Mouse (Mus musculus): ENCODE results near the gene E130311K13Rik. TPM values are rescaled to one million over a fixed set of nuclear protein-coding genes. Genes with fewer than 3 reads are reported as not detected.

Gene E130311K13Rik
- 3.9 and 4.0 TPM in 2 replicates for total RNA-seq (2012; rRNA removed)
- polyA plus RNA-seq (2012; ENCODE audit: insufficient read depth in 1 of 2, insufficient read length in 2 of 2, low read depth in 1 of 2, low replicate concordance in 2 of 2, missing spikeins in 1 of 2), result 1 to 10 TPM in 1 of 2 experiments, not detected in 1; 3.9 TPM

DNA sequence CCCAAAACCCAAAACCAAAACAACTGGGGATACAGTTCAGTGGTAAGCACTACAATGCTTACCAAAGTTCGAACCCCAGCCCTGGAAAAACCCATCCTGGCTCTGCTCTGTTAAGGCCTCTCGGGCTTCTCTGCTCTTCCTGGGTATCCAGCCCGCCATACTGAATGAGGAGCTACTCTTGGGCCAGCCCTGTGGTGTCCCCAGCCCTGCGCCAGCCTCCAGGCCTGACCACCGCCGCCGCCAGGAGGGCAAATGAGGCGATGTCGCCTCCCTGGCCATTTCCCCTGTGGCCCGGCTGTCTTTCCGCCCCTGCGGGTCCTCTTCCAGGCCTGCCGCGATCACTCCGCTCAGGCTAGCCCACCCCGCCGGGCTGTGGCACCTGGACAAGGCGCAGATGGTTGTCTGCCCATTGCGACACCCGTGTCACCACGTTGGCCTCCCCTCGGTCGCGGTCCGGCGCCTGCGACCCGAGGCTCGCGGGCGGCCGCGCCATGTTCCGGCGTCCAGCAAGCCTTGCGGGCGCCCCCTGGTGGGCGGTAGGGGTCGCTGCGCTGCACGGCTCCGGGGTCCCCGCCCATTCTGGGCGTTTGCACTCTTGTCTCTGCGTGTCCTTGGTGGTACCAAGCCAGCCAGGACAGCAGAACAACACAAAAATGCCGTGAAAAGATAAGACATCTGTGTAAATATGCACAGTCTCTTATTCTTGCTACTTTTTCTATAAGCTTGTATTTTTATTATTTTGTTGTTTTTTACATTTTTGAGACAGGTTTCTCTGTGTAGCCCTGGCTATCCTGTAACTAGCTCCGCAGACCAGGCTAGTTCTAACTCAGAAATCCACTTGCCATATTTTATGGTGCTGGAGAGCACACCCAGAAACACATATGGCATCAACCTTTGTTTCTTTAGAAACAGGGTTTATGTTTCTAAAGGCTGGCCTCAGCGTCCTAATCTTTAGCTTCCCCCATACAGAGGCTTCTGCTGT lies at the start of gene E130311K13Rik:
E130311K13Rik (minus strand) TSS at position 595 of the 982 bp plus-strand sequence.
- H3K27me3 ChIP-seq (ENCODE audit: control insufficient read depth in 1 of 2, insufficient read depth in 2 of 2, low read length in 2 of 2), result no peaks in the 10 kb centered on the region
- H3K36me3 ChIP-seq (ENCODE audit: control insufficient read depth in 1 of 2, insufficient read depth in 2 of 2, low read length in 2 of 2), result peaks cover 0 to 3% of the 10 kb centered on the region in 2 experiments; a peak in 1 of 4 replicates
- peak within 1 kb of the TSS; percentile 84 to 97 for H3K4me3 ChIP-seq (ENCODE audit: control insufficient read depth in 1 of 2, insufficient read depth in 1 of 2, low read depth in 2 of 2, low read length in 2 of 2)
- H3K27ac ChIP-seq (ENCODE audit: control insufficient read depth, low read depth, low read length), result peak within 1 kb of the TSS; percentile 64
- H3K9me3 ChIP-seq (replicated peaks; ENCODE audit: insufficient read depth, low read length), result no peaks in the 10 kb centered on the region
- peaks cover 1% of the 10 kb centered on the region; the same call in 1 of the 2 replicates for H3K79me2 ChIP-seq (ENCODE audit: control insufficient read depth, insufficient read depth, low read length, poor library complexity)
- H3K9ac ChIP-seq (ENCODE audit: control insufficient read depth, low read depth, low read length, poor library complexity, severe bottlenecking), result peak within 1 kb of the TSS; percentile 100
- DNase-seq (ENCODE audit: low read depth, low spot score), result peak; percentile 89
- H3K4me1 ChIP-seq (ENCODE audit: control insufficient read depth in 1 of 2, insufficient read depth in 2 of 2, low read length in 2 of 2), result peaks cover 0 to 7% of the 10 kb centered on the region in 2 experiments; a peak in 2 of 4 replicates
- TF ChIP-seq ZKSCAN1 (IDR thresholded peaks at IDR 0.05; ENCODE audit: low read depth, low read length), result no peak
- TF ChIP-seq GABPA (IDR thresholded peaks at IDR 0.05; ENCODE audit: low read depth, low read length), result no peak
- TF ChIP-seq GATA1 (IDR thresholded peaks at IDR 0.05; ENCODE audit: low read depth, low read length), result no peak
- 0 out of 2 replicates have a peak, but pooled peaks have one; percentile 21 for TF ChIP-seq ETS1 (IDR thresholded peaks at IDR 0.05; ENCODE audit: low read depth, low read length)
- TF ChIP-seq CHD2 (IDR thresholded peaks at IDR 0.05; ENCODE audit: low read length), result no peak
- peak; percentile 60 to 96 (median 85) for TF ChIP-seq CTCF (IDR thresholded peaks at IDR 0.05 in 2 of 3, conservative IDR thresholded peaks at IDR 0.05 in 1 of 3; ENCODE audit: control insufficient read depth in 1 of 3, insufficient read depth in 1 of 3, low read depth in 2 of 3, low read length in 3 of 3, poor library complexity in 1 of 3, severe bottlenecking in 1 of 3)
- TF ChIP-seq MAZ (IDR thresholded peaks at IDR 0.05; ENCODE audit: low read depth, low read length), result peak; percentile 48; the same call in 1 of the 2 replicates
- TF ChIP-seq MEF2A (IDR thresholded peaks at IDR 0.05; ENCODE audit: extremely low read depth, insufficient replicate concordance, low read depth, low read length, poor library complexity, severe bottlenecking), result no peak
- TF ChIP-seq ZNF384 (IDR thresholded peaks at IDR 0.05; ENCODE audit: low read depth, low read length), result no peak
- TF ChIP-seq TBP (IDR thresholded peaks at IDR 0.05; ENCODE audit: low read depth, low read length), result no peak
- no peak for TF ChIP-seq RCOR1 (IDR thresholded peaks at IDR 0.05; ENCODE audit: low read depth, low read length)
- peak; percentile 63; the same call in 1 of the 2 replicates for TF ChIP-seq POLR2AphosphoS2 (IDR thresholded peaks at IDR 0.05; ENCODE audit: low read length)
- no peak for TF ChIP-seq TAL1 (IDR thresholded peaks at IDR 0.05; ENCODE audit: low read length)
- TF ChIP-seq JUND (IDR thresholded peaks at IDR 0.05; ENCODE audit: low read depth, low read length), result no peak
- TF ChIP-seq MAX (IDR thresholded peaks at IDR 0.05; ENCODE audit: low read length), result 0 out of 2 replicates have a peak, but pooled peaks have one; percentile 2
- TF ChIP-seq TCF12 (IDR thresholded peaks at IDR 0.05; ENCODE audit: low read depth, low read length), result peak; percentile 50; the same call in 1 of the 2 replicates
- no peak for TF ChIP-seq MAFK (IDR thresholded peaks at IDR 0.05; ENCODE audit: borderline replicate concordance, low read depth, low read length)
- TF ChIP-seq ZMIZ1 (IDR thresholded peaks at IDR 0.05; ENCODE audit: low read depth, low read length), result peak; percentile 56; the same call in 1 of the 2 replicates
- peak; percentile 30; the same call in 1 of the 2 replicates for TF ChIP-seq ZC3H11A (IDR thresholded peaks at IDR 0.05; ENCODE audit: low read depth, low read length)
- TF ChIP-seq EP300 (IDR thresholded peaks at IDR 0.05; ENCODE audit: low read depth in 1 of 2, low read length in 2 of 2), result no peak
- TF ChIP-seq RAD21 (IDR thresholded peaks at IDR 0.05; ENCODE audit: low read depth, low read length), result peak; percentile 30
- TF ChIP-seq E2F4 (IDR thresholded peaks at IDR 0.05; ENCODE audit: borderline replicate concordance, low read depth, low read length), result no peak
- TF ChIP-seq NRF1 (IDR thresholded peaks at IDR 0.05; ENCODE audit: insufficient read depth, low read depth, low read length, poor library complexity, severe bottlenecking), result 0 out of 2 replicates have a peak, but pooled peaks have one; percentile 31
- TF ChIP-seq MXI1 (IDR thresholded peaks at IDR 0.05; ENCODE audit: low read depth, low read length), result peak; percentile 75
- TF ChIP-seq KAT2A (conservative IDR thresholded peaks at IDR 0.05; ENCODE audit: low read depth, low read length), result no peak
- 0 out of 2 replicates have a peak, but pooled peaks have one; percentile 35 for TF ChIP-seq MYC (IDR thresholded peaks at IDR 0.05; ENCODE audit: low read depth, low read length)
- no peak for TF ChIP-seq SIN3A (IDR thresholded peaks at IDR 0.05; ENCODE audit: low read length)
- TF ChIP-seq UBTF (IDR thresholded peaks at IDR 0.05; ENCODE audit: borderline replicate concordance, insufficient read depth, low read depth, low read length), result no peak
- TF ChIP-seq POLR2A (IDR thresholded peaks at IDR 0.05; ENCODE audit: control insufficient read depth in 1 of 2, insufficient read depth in 1 of 2, low read depth in 1 of 2, low read length in 2 of 2, poor library complexity in 1 of 2), result peak; percentile 80 to 94
- TF ChIP-seq NELFE (IDR thresholded peaks at IDR 0.05; ENCODE audit: low read depth, low read length), result peak; percentile 80
- no peak for TF ChIP-seq BHLHE40 (IDR thresholded peaks at IDR 0.05; ENCODE audit: borderline replicate concordance, low read depth, low read length)
- no peak for TF ChIP-seq CHD1 (IDR thresholded peaks at IDR 0.05; ENCODE audit: low read depth, low read length)
- TF ChIP-seq SMC3 (IDR thresholded peaks at IDR 0.05; ENCODE audit: low read depth, low read length), result peak; percentile 61
- no peak for TF ChIP-seq USF2 (IDR thresholded peaks at IDR 0.05; ENCODE audit: borderline replicate concordance in 1 of 2, insufficient read depth in 1 of 2, low read depth in 1 of 2, low read length in 2 of 2)

Measured in MEL (cell line).